Mouse (Mus musculus): ENCODE measurements at regions not wholly inside any gene's neighbourhood (a gene's known extent, or its start where the extent isn't known, plus 50 kb on each side); places are given as distances from the start of the nearest gene placed in this dataset.

- no peak for TF ChIP-seq CTCF (IDR thresholded peaks at IDR 0.05; ENCODE audit: control insufficient read depth, insufficient read depth, insufficient read length)
- TF ChIP-seq USF1 (IDR thresholded peaks at IDR 0.05; ENCODE audit: low read depth), result no peak
These were observed 1144.6 kb upstream of the Tacstd2 start for GRCm38 (mm10) chr6:68680099-68680791.

Measured in C2C12 (cell line).